Mouse (Mus musculus) limb, embryonic 14.5 days (tissue): ENCODE results near the gene Wdhd1. TPM values are rescaled to one million over a fixed set of nuclear protein-coding genes. Genes with fewer than 3 reads are reported as not detected.

Experiments used
- ATAC-seq: fragments of 200-750 bp; cut with Nextera tagmentation; 2 replicates; pipeline ENCODE4 v1.8.0; 2017; ENCODE audit warnings: low read depth, moderate number of reproducible peaks, moderate TSS enrichment; ENCODE audit not compliant: low FRiP score
- DNase-seq: peaks from one replicate; pipeline ENCODE4 v3.0.0-alpha.2; 2015; ENCODE audit warnings: low spot score
- H3K27ac ChIP-seq: fragments of 300-500 bp; sonication (generic); replicated peaks from 2 replicates; pipeline ENCODE4 v1.5.1; 2014; ENCODE audit warnings: low read depth, mild to moderate bottlenecking, low read length, moderate library complexity, mixed read lengths
- H3K27me3 ChIP-seq: fragments of 300-500 bp; sonication (generic); 2 replicates; pipeline ENCODE4 v1.6.1; 2014; ENCODE audit warnings: low read length, mixed read lengths; ENCODE audit not compliant: control insufficient read depth, insufficient read depth
- H3K36me3 ChIP-seq: fragments of 300-500 bp; sonication (generic); 2 replicates; pipeline ENCODE4 v1.6.1; 2014; ENCODE audit warnings: mild to moderate bottlenecking, low read length, moderate library complexity, mixed read lengths; ENCODE audit not compliant: control insufficient read depth, insufficient read depth
- H3K4me1 ChIP-seq: fragments of 300-500 bp; sonication (generic); 2 replicates; pipeline ENCODE4 v1.6.1; 2014; ENCODE audit warnings: antibody characterized with exemption, low read length, mixed read lengths; ENCODE audit not compliant: control insufficient read depth, insufficient read depth
- H3K4me2 ChIP-seq: fragments of 300-500 bp; sonication (generic); replicated peaks from 2 replicates; pipeline ENCODE4 v1.6.1; 2014; ENCODE audit warnings: low read depth, mild to moderate bottlenecking, low read length, moderate library complexity; ENCODE audit not compliant: severe bottlenecking
- H3K4me3 ChIP-seq: fragments of 300-500 bp; sonication (generic); replicated peaks from 2 replicates; pipeline ENCODE4 v1.5.1; 2014; ENCODE audit warnings: low read length
- H3K9ac ChIP-seq: fragments of 300-500 bp; sonication (generic); 2 replicates; pipeline ENCODE4 v1.6.1; 2014; ENCODE audit warnings: mild to moderate bottlenecking, low read depth, low read length, moderate library complexity; ENCODE audit not compliant: severe bottlenecking
- H3K9me3 ChIP-seq: fragments of 300-500 bp; sonication (generic); 2 replicates; pipeline ENCODE4 v1.6.1; 2016; ENCODE audit warnings: low read length; ENCODE audit not compliant: control insufficient read depth
- POLR2A ChIP-seq: fragments of 200-500 bp; IDR thresholded peaks from 2 replicates; pipeline ENCODE4 v1.8.0; 2012; ENCODE audit warnings: inconsistent platforms, mild to moderate bottlenecking, moderate library complexity, borderline replicate concordance; ENCODE audit not compliant: insufficient read depth, insufficient read length; ENCODE audit errors: extremely low read depth
- WGBS: fragments of 180-500 bp; shearing (Covaris S2); extraction: QIAGEN DNeasy Blood & Tissue Kit; methylation state at CpG from one replicate; pipeline ENCODE4 v1.1.7; 2014; 5-methylcytosine and 5-hydroxymethylcytosine counted together
- polyA plus RNA-seq, 2 experiments: library from polyadenylated mRNA; depleted of rRNA in 1 of 2; stranded (reverse) in 1 of 2; unstranded in 1 of 2; fragments of >200 nt; fragmentation: Nextera tagmentation in 1 of 2; extraction: Ambion mirVana in 1 of 2; gene quantifications; 2 replicates each; pipeline versions ENCODE4 v1.2.1 to v1.2.3; 2012 to 2014

The Wdhd1 gene
- polyA plus RNA-seq, 2 experiments: 22.9 to 29.6 TPM

DNA sequence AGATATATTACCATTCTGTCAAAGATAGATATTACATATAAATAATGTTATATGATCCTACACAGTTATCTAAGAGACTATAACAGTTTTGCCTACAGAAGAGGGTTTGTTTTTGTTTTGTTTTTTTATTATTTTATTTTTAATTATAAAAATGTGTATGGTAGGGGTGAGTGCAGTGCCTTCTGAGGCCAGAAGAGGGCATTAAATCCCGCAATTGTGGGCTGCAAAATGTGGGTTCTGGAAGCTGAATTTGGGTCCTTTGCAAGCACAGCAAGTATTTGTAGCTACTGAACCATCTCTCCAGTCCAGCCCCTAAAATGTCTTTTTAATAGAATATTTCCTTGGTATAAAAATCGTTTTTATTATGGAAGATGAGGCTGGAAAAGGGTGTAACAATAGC lies 2.4 kb upstream of the Wdhd1 start:
- no peak for DNase-seq
- no peak for ATAC-seq
- Histone ChIP-seq H3K9me3 (no peaks in the 10 kb centered on the region), H3K36me3 (peaks cover 5% of the 10 kb centered on the region; the same call in 1 of the 2 replicates), H3K27me3 (no peaks in the 10 kb centered on the region), H3K4me2 (no peak overlapping the region), H3K27ac (no peak overlapping the region), H3K4me1 (peaks cover 11% of the 10 kb centered on the region), H3K9ac (no peak overlapping the region), H3K4me3 (no peak overlapping the region)
- 83% methylated on average over 2 of the region's 2 CpGs for WGBS
- no peak for TF ChIP-seq POLR2A

DNA sequence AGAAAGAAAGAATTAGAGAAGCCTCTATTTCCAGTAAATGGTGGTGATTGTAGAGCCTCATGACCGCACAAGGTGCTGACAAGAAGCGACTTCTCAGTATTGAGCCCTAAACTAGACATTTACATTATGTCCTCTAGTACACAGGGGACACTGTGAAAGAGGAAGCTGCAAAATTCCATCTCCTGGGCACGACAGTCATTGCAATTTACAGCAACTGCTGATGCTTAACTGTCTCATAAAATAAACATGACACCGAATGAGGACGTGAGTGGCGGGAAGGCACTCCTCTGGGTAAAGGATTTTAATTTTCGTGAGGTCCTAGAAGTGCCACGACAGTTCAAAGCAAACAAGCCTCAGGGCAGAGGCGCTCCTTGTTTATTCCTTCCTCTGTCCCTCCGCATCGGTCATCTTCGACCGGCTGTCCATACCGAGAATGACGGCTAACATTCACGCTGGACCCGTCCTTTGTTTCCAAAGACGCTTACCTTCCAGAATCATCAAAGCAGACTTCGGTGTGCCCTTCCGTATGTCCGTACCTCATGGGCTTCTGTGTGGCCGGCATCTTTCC lies 537 bp downstream of the Wdhd1 start:
- ATAC-seq (no peak), DNase-seq (peak; percentile 9)
- Histone ChIP-seq H3K9me3 (no peaks in the 10 kb centered on the region), H3K4me3 (peak overlapping the region; percentile 67), H3K4me1 (peaks cover 11% of the 10 kb centered on the region), H3K4me2 (peak overlapping the region; percentile 75), H3K27ac (peak overlapping the region; percentile 58; the same call in 1 of the 2 replicates), H3K27me3 (no peaks in the 10 kb centered on the region), H3K9ac (peak overlapping the region; percentile 75), H3K36me3 (peaks cover 21% of the 10 kb centered on the region)
- TF ChIP-seq POLR2A: no peak
- 2% methylated on average over 22 of the region's 22 CpGs for WGBS

DNA sequence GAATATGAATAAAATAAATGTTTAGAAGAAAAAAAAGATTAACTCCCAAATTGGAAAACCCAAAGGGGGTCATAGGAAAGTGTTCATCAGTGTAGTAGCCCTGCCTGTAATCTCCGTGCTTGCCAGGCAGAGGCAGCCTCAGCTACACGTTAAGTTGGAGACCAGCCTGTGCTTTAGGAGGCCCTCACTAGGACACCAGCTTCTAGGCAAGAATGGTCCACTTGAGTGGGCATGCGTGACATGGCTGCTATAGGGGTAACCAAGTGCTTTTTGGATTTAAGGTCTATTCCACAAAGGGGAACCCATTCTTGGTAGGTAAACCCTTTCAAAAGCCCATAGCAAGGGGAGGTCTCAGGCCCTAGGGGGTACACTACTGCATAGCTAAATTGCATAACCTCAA lies 1.2 kb downstream of the Wdhd1 start:
- Histone ChIP-seq H3K4me1 (peaks cover 11% of the 10 kb centered on the region), H3K4me3 (peak overlapping the region; percentile 67), H3K27ac (no peak overlapping the region), H3K4me2 (peak overlapping the region; percentile 75), H3K9ac (no peak overlapping the region), H3K9me3 (no peaks in the 10 kb centered on the region), H3K27me3 (no peaks in the 10 kb centered on the region), H3K36me3 (peaks cover 20% of the 10 kb centered on the region)
- no peak for TF ChIP-seq POLR2A
- 24% methylated on average over 3 of the region's 3 CpGs for WGBS
- DNase-seq (no peak), ATAC-seq (no peak)

DNA sequence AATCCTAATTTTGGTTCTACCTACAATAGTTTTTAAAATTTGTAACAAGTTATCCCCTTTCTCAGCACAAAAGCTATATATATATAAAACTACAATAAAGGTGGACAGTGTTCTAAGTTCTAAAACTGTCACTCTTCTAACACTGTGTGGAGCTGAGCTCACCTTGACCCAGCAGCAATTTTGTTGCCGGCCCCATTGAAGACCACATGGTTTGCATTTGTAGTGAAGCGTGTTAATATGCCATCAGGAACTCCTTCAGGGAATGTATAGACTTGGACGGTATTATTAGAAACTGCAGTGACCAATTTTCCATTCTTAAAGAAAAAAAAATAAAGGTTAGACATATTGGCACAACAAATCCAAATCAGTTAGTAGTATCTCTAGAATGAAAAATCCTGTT lies 2.9 kb downstream of the Wdhd1 start:
- H3K36me3 ChIP-seq: peaks cover 34% of the 10 kb centered on the region
- peaks cover 11% of the 10 kb centered on the region for H3K4me1 ChIP-seq
- H3K27ac ChIP-seq: no peak overlapping the region
- ATAC-seq (no peak), DNase-seq (no peak)
- no peaks in the 10 kb centered on the region for H3K9me3 ChIP-seq
- H3K27me3 ChIP-seq: no peaks in the 10 kb centered on the region
- H3K4me2 ChIP-seq: no peak overlapping the region
- no peak overlapping the region for H3K9ac ChIP-seq
- no peak overlapping the region for H3K4me3 ChIP-seq
- no peak for TF ChIP-seq POLR2A
- 36% methylated on average over 3 of the region's 3 CpGs for WGBS

DNA sequence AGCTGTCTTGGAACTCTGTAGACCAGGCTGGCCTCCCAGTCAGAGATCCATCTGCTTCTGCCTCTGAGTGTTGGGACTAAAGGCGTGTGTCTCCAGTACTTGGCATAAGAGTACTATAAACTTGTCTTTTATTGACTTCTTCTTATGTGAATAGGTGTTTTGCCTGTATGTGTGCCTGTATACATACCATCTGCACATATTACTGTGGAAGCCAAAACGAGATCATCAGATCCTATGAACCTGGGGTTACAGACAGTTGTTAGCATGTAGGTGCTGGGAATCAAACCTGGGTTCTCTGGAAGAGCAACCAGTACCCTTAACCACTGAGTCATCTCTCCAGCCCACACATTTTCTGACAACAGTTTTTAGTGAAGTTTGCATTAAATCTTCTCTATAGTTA lies 7.0 kb downstream of the Wdhd1 start:
- Histone ChIP-seq H3K4me1 (no peaks in the 10 kb centered on the region), H3K4me2 (no peak overlapping the region), H3K9me3 (no peaks in the 10 kb centered on the region), H3K27me3 (no peaks in the 10 kb centered on the region), H3K27ac (no peak overlapping the region), H3K4me3 (no peak overlapping the region), H3K9ac (no peak overlapping the region), H3K36me3 (peaks cover 64% of the 10 kb centered on the region)
- ATAC-seq (no peak), DNase-seq (no peak)
- 95% methylated on average over 2 of the region's 2 CpGs for WGBS
- TF ChIP-seq POLR2A: no peak
